Comparison of ENCODE assay signal across 7 mouse cellular contexts in the genomic region with DNA sequence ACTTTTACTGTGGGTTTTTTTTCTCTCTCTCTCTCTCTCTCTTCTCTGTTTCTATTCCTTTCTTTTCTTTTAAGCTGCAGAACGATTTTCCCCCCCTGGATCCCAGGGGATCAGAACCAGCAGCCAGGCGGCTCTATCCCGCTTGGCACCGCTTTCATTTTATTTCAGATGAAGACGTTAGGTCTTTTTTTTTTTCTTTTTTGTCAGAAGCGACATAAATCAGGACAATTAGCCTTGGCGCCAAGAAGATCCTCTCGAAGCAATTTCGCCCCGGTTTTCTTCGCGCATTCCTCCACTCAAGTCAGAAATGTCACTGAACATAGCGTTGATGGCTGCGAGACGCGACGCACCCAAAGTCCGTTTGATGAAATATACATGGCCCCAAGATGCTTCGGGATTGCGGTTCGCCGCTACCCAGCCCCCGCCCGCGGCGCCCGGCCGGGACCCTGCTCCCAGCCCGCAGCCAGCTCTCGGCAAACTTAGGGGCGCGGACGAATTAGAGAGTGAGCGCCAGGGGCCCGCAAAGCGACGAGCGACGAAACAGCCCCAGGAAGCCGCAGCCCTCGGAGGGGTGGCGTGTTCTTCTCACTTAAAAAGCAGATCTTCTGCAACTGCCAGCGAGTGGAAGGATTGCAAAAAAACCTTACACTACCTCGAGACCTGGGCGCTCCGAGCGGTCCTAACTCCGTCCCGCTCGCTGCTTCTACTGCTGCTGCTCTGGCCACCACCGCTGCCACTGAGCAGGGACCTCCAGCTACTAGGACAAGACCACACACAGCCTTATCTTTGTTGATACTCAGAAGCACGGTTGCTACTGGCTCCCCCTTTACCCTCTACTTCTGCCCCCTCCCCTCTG. TPM values are rescaled to one million over a fixed set of nuclear protein-coding genes. Genes with fewer than 3 reads are reported as not detected.
DNase-seq lines count a peak whose midpoint lies in the region; TF ChIP-seq lines count a peak whose summit lies in the region.

A gene (minus strand): TSS at position 806 of the 856 bp plus-strand sequence.

- no peaks in the 10 kb centered on the region for H3K36me3 ChIP-seq in testis, adult 2 months (ENCODE audit: control insufficient read depth, insufficient read depth, low read length)

- TF ChIP-seq POLR2A in testis, adult 2 months (IDR thresholded peaks at IDR 0.05; ENCODE audit: control insufficient read depth, low read depth, low read length) = no peak

- H3K27ac ChIP-seq in testis, adult 2 months (ENCODE audit: control insufficient read depth, insufficient read depth, low read depth, low read length) = no peak within 1 kb of the TSS

- DNase-seq in testis, postnatal 14 days (ENCODE audit: low spot score) = no peak
- DNase-seq in cerebellum, adult 9-11 months = peak; percentile 45
- peak; percentile 15 to 16 for DNase-seq in frontal cortex, postnatal 25 days (ENCODE audit: low spot score in 2 of 2)
- DNase-seq in kidney, postnatal 14 days = peak; percentile 8
- peak; percentile 3 for DNase-seq in lung, postnatal 10 days
- DNase-seq in right cerebral cortex, postnatal 36 days (ENCODE audit: low spot score in 2 of 2) = peak; percentile 18 to 21

- TF ChIP-seq CTCF in testis, adult 2 months (IDR thresholded peaks at IDR 0.05; ENCODE audit: control insufficient read depth, insufficient read depth, insufficient replicate concordance, low read depth, low read length) = no peak

- peaks cover 13% of the 10 kb centered on the region for H3K4me1 ChIP-seq in testis, adult 2 months (ENCODE audit: control insufficient read depth, insufficient read depth, low read length)

- H3K4me3 ChIP-seq in testis, adult 2 months (ENCODE audit: control insufficient read depth, low read depth, low read length) = peak within 1 kb of the TSS; percentile 64

- H3K27me3 ChIP-seq in testis, adult 2 months (ENCODE audit: control insufficient read depth, insufficient read depth, low read length) = no peaks in the 10 kb centered on the region; the same call in 1 of the 2 replicates

RNA-seq across cellular contexts. Expression of the gene that starts here (rescaled TPM):
- polyA plus RNA-seq in testis, adult 2 months (2012; rRNA removed) = 0.20 and 0.28 TPM in 2 replicates
